Mouse (Mus musculus): ENCODE results near the gene Lingo2. TPM values are rescaled to one million over a fixed set of nuclear protein-coding genes. Genes with fewer than 3 reads are reported as not detected.

The Lingo2 gene
- polyA plus RNA-seq, 1 experiment from 2014 or later = 8.9 TPM

DNA sequence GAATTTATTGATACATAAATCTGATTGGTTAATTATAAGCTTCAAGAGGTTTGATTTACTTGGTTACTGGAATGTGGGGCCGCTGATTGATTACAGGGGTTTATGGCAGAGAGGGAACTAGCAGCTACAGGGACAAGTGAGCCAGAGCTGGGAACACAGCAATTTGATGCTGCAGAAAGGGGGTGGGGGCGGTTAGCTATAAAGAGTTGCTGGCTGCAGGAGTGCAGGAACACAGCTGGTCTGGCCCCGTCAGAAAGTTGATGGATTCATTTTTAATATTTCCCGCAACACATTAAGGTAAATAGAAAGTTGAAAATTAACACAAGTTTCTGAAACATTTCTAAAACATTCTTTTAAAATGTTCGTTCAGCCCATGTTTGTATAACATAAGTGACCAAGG, 919.5 kb downstream of the Lingo2 start:
- no peak overlapping the region for H3K27ac ChIP-seq
- H3K27me3 ChIP-seq = no peaks in the 10 kb centered on the region
- H3K4me3 ChIP-seq (replicated peaks) = no peak overlapping the region
- WGBS = 91% methylated on average over 5 of the region's 5 CpGs
- ATAC-seq (ENCODE audit: low FRiP score) = no peak
- no peaks in the 10 kb centered on the region for H3K4me1 ChIP-seq
- no peaks in the 10 kb centered on the region for H3K36me3 ChIP-seq (replicated peaks)
- no peak overlapping the region for H3K9ac ChIP-seq
- no peaks in the 10 kb centered on the region for H3K9me3 ChIP-seq
- no peak overlapping the region for H3K4me2 ChIP-seq

DNA sequence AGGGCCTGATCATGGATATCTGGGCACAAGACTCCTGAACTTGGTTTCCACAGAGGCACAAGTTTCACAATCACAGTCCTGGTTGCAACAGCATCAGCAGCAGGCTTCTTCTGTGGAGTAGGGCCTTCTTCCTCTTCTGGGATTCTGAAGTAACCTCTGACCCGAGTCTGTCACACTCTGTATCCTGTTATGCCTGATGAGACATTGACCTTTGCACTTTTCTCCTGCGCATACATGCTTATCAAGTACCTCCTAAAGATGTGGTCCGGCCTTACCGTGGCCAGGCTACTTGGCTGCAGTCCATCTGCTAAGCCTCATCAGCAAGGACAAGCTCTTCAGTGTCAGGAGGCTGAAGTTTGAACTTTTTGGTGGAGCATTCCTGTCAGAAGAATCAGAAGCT, 937.4 kb downstream of the Lingo2 start:
- no peaks in the 10 kb centered on the region for H3K9me3 ChIP-seq
- WGBS = 90% methylated on average over 4 of the region's 4 CpGs
- ATAC-seq (ENCODE audit: low FRiP score) = no peak

GRCm38 (mm10) chr4:35992005-35992763, 959.4 kb downstream of the Lingo2 start:
- no peaks in the 10 kb centered on the region for H3K4me1 ChIP-seq
- no peak overlapping the region for H3K4me2 ChIP-seq
- H3K27me3 ChIP-seq = no peaks in the 10 kb centered on the region
- no peak overlapping the region for H3K4me3 ChIP-seq (replicated peaks)
- H3K36me3 ChIP-seq (replicated peaks) = no peaks in the 10 kb centered on the region
- ATAC-seq (ENCODE audit: low FRiP score) = no peak
- no peak overlapping the region for H3K9ac ChIP-seq
- WGBS = 86% methylated on average over 2 of the region's 2 CpGs
- H3K9me3 ChIP-seq = no peaks in the 10 kb centered on the region
- no peak overlapping the region for H3K27ac ChIP-seq

More for the DNA sequence above, 937.4 kb downstream of the Lingo2 start:
- no peaks in the 10 kb centered on the region for H3K4me1 ChIP-seq
- H3K9ac ChIP-seq = no peak overlapping the region
- no peak overlapping the region for H3K27ac ChIP-seq
- H3K4me3 ChIP-seq (replicated peaks) = no peak overlapping the region
- H3K36me3 ChIP-seq (replicated peaks) = no peaks in the 10 kb centered on the region
- H3K27me3 ChIP-seq = no peaks in the 10 kb centered on the region
- H3K4me2 ChIP-seq = no peak overlapping the region

DNA sequence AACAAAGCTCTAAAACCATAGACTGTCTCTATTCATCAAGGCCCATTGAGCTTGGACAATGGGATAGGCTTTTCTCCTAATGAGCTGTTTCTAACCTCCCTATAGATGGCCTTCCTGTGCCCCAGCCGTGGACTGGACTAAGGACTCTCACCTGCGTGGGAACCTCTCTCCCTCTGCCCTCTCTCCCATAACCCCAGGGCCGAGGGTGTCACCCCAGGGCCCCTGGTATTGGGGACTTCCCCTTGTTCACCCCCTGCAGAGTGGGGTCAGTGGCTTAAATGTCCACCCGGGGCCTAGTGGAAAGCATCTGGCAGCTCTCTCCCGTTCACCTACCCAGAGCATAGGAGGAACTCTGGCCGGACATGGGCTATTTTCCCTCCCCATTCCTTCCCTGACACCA, 965.5 kb downstream of the Lingo2 start:
- ATAC-seq (ENCODE audit: low FRiP score) = no peak
- no peak overlapping the region for H3K4me2 ChIP-seq
- no peaks in the 10 kb centered on the region for H3K27me3 ChIP-seq
- H3K9me3 ChIP-seq = no peaks in the 10 kb centered on the region
- H3K4me3 ChIP-seq (replicated peaks) = no peak overlapping the region
- H3K4me1 ChIP-seq = no peaks in the 10 kb centered on the region
- H3K9ac ChIP-seq = no peak overlapping the region
- 68% methylated on average over 6 of the region's 6 CpGs for WGBS
- H3K27ac ChIP-seq = no peak overlapping the region
- H3K36me3 ChIP-seq (replicated peaks) = no peaks in the 10 kb centered on the region

- no peak overlapping the region for H3K9ac ChIP-seq
- no peaks in the 10 kb centered on the region for H3K4me1 ChIP-seq
- no peak overlapping the region for H3K27ac ChIP-seq
- H3K4me2 ChIP-seq = no peak overlapping the region
- ATAC-seq (ENCODE audit: low FRiP score) = no peak
- H3K36me3 ChIP-seq (replicated peaks) = no peaks in the 10 kb centered on the region
- WGBS = 53% methylated on average over 4 of the region's 4 CpGs
- no peaks in the 10 kb centered on the region for H3K9me3 ChIP-seq
- no peaks in the 10 kb centered on the region for H3K27me3 ChIP-seq
- H3K4me3 ChIP-seq (replicated peaks) = no peak overlapping the region
Measured at GRCm38 (mm10) chr4:35963532-35963931, 988.0 kb downstream of the Lingo2 start.

GRCm38 (mm10) chr4:35951894-35952293, 999.7 kb downstream of the Lingo2 start:
- Histone ChIP-seq H3K4me1 (no peaks in the 10 kb centered on the region), H3K36me3 (replicated peaks) (no peaks in the 10 kb centered on the region), H3K27me3 (no peaks in the 10 kb centered on the region), H3K9ac (no peak overlapping the region), H3K27ac (no peak overlapping the region), H3K4me2 (no peak overlapping the region), H3K9me3 (no peaks in the 10 kb centered on the region), H3K4me3 (replicated peaks) (no peak overlapping the region)
- no peak for ATAC-seq (ENCODE audit: low FRiP score)

- Histone ChIP-seq H3K36me3 (replicated peaks) (no peaks in the 10 kb centered on the region), H3K4me3 (replicated peaks) (no peak overlapping the region), H3K9me3 (no peaks in the 10 kb centered on the region), H3K27ac (no peak overlapping the region), H3K4me2 (no peak overlapping the region), H3K4me1 (no peaks in the 10 kb centered on the region), H3K27me3 (no peaks in the 10 kb centered on the region), H3K9ac (no peak overlapping the region)
- WGBS = 87% methylated on average over 3 of the region's 3 CpGs
- no peak for ATAC-seq (ENCODE audit: low FRiP score)
Measured at GRCm38 (mm10) chr4:35951251-35951650, 1000.3 kb downstream of the Lingo2 start.

DNA sequence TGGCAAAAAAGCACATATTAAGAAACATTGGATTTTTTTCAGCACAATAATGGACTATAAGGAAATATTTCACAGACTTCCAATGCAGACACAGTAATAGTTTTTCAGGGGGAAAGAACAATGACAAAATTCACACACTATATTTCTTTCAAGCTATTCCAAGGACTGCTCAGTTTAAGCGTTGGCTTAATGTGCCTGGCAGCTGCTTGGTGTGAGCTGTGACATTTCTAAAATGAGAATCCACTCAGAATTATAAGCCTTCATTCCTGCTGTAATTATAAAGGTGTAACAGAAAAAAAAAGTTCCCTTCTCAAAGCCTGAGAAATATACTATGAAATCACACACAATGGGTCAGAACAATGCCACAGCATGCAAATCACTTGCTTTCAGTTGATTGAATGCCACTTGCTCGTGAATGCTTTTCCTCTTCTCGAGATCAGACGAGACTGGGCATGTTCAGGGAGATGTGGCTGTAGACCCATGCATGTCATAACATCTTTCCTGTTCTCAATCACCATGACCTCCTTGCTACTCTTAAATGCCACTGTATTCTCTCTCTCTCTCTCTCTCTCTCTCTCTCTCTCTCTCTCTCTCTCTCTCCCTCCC, 1017.4 kb downstream of the Lingo2 start:
- ATAC-seq (ENCODE audit: low FRiP score) = no peak
- WGBS = 24% methylated on average over 4 of the region's 4 CpGs

GRCm38 (mm10) chr4:35927722-35928121, 1023.8 kb downstream of the Lingo2 start:
- H3K27ac ChIP-seq = no peak overlapping the region
- H3K27me3 ChIP-seq = no peaks in the 10 kb centered on the region
- 37% methylated on average over 2 of the region's 2 CpGs for WGBS
- no peak overlapping the region for H3K9ac ChIP-seq
- no peaks in the 10 kb centered on the region for H3K9me3 ChIP-seq
- no peaks in the 10 kb centered on the region for H3K4me1 ChIP-seq
- no peak overlapping the region for H3K4me3 ChIP-seq (replicated peaks)
- no peak overlapping the region for H3K4me2 ChIP-seq
- no peaks in the 10 kb centered on the region for H3K36me3 ChIP-seq (replicated peaks)
- peak; percentile 57; the same call in 1 of the 2 replicates for ATAC-seq (ENCODE audit: low FRiP score)

More for the DNA sequence above, 1017.4 kb downstream of the Lingo2 start:
- no peak overlapping the region for H3K4me3 ChIP-seq (replicated peaks)
- no peak overlapping the region for H3K27ac ChIP-seq
- peaks cover 4% of the 10 kb centered on the region; the same call in 1 of the 2 replicates for H3K4me1 ChIP-seq
- no peak overlapping the region for H3K9ac ChIP-seq
- no peaks in the 10 kb centered on the region for H3K36me3 ChIP-seq (replicated peaks)
- H3K4me2 ChIP-seq = no peak overlapping the region
- H3K9me3 ChIP-seq = no peaks in the 10 kb centered on the region
- H3K27me3 ChIP-seq = no peaks in the 10 kb centered on the region

- Histone ChIP-seq H3K4me3 (replicated peaks) (no peak overlapping the region), H3K36me3 (replicated peaks) (no peaks in the 10 kb centered on the region), H3K4me1 (no peaks in the 10 kb centered on the region), H3K27ac (no peak overlapping the region), H3K4me2 (no peak overlapping the region), H3K9ac (no peak overlapping the region), H3K9me3 (no peaks in the 10 kb centered on the region), H3K27me3 (no peaks in the 10 kb centered on the region)
- WGBS = 90% methylated on average over 3 of the region's 3 CpGs
- no peak for ATAC-seq (ENCODE audit: low FRiP score)
Measured at GRCm38 (mm10) chr4:35917453-35917852, 1034.1 kb downstream of the Lingo2 start.

DNA sequence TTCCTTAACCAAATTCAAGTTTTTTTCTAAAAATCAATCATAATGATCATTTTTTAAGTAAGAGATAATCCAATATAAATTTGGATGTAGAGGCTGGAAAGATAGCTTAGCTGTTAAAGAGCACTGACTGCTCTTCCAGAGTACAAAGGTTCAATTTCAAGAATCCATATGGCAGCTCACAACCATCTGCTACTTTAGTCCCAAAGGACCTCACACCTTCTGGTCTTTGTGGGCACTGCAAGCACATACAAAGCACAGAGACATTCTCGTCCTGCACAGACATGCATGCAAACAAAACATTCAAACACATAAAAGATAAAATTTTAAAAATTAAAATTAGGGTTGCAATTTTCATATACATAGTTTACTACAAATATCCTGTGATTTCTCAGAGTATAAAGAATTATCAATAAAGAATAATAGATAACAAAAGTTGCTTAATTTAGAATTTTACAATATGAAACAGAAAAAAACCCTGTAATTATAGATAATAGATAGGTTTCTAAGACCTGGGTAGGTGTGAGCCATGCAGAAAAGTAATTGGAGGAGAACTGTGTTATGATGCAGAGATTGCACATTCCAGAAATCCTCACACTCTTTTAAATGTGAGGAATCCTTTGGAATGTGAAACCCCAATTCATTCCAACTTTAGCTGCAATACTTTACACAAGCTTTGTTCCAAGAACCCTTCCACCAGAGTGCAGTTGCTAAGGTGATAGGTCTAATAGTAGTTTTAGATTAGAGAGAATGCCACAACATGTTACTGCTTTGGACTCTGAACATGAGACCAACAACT, 1053.6 kb downstream of the Lingo2 start:
- Histone ChIP-seq H3K27me3 (no peaks in the 10 kb centered on the region), H3K4me1 (no peaks in the 10 kb centered on the region), H3K27ac (no peak overlapping the region), H3K4me2 (no peak overlapping the region), H3K9me3 (no peaks in the 10 kb centered on the region), H3K36me3 (replicated peaks) (no peaks in the 10 kb centered on the region), H3K9ac (no peak overlapping the region), H3K4me3 (replicated peaks) (no peak overlapping the region)
- WGBS = 57% methylated on average over 1 of the region's 1 CpGs
- peak; percentile 81; the same call in 1 of the 2 replicates for ATAC-seq (ENCODE audit: low FRiP score)

Data from forebrain, embryonic 12.5 days (tissue).